Mouse (Mus musculus) MEL (cell line): ENCODE measurements around the gene Iqck.

Experiments
- CTCF ChIP-seq, 3 experiments: IDR thresholded peaks in 2 of 3; conservative IDR thresholded peaks in 1 of 3; 2 replicates each; pipeline ENCODE4 v1.5.1; 2011 to 2012; ENCODE audit warnings: low read length in 3 of 3, low read depth in 2 of 3, mild to moderate bottlenecking in 2 of 3, improper control_type of control experiment in 1 of 3, inconsistent platforms in 1 of 3, mixed read lengths in 1 of 3, moderate library complexity in 1 of 3; ENCODE audit not compliant: control insufficient read depth in 1 of 3, insufficient read depth in 1 of 3, poor library complexity in 1 of 3, severe bottlenecking in 1 of 3
- EP300 ChIP-seq, 2 experiments: IDR thresholded peaks; 2 replicates each; pipeline ENCODE4 v1.6.1; 2011; ENCODE audit warnings: improper control_type of control experiment in 2 of 2, low read length in 2 of 2, low read depth in 1 of 2, mild to moderate bottlenecking in 1 of 2
- GATA1 ChIP-seq: IDR thresholded peaks from 2 replicates; pipeline ENCODE4 v1.6.1; 2011; ENCODE audit warnings: low read depth, low read length, improper control_type of control experiment
- HCFC1 ChIP-seq: IDR thresholded peaks from 2 replicates; pipeline ENCODE4 v1.6.1; 2012; ENCODE audit warnings: low read depth, mild to moderate bottlenecking, inconsistent platforms, low read length, improper control_type of control experiment, moderate library complexity
- KAT2A ChIP-seq: conservative IDR thresholded peaks from 2 replicates; pipeline ENCODE4 v1.6.1; 2012; ENCODE audit warnings: low read depth, low read length, improper control_type of control experiment, inconsistent platforms
- POLR2A ChIP-seq, 2 experiments: IDR thresholded peaks; 2 replicates each; pipeline ENCODE4 v1.6.1; 2011 to 2012; ENCODE audit warnings: low read length in 2 of 2, mild to moderate bottlenecking in 2 of 2, control low read depth in 1 of 2, improper control_type of control experiment in 1 of 2, low read depth in 1 of 2, moderate library complexity in 1 of 2; ENCODE audit not compliant: control insufficient read depth in 1 of 2, insufficient read depth in 1 of 2, poor library complexity in 1 of 2
- POLR2AphosphoS2 ChIP-seq: IDR thresholded peaks from 2 replicates; pipeline ENCODE4 v1.6.1; 2011; ENCODE audit warnings: low read length, improper control_type of control experiment
- RAD21 ChIP-seq: IDR thresholded peaks from 2 replicates; pipeline ENCODE4 v1.6.1; 2011; ENCODE audit warnings: mild to moderate bottlenecking, low read depth, low read length, improper control_type of control experiment
- USF1 ChIP-seq: IDR thresholded peaks from 2 replicates; pipeline ENCODE4 v1.6.1; 2014; ENCODE audit warnings: low read depth, mild to moderate bottlenecking, inconsistent platforms, low read length, improper control_type of control experiment, moderate library complexity

- TF ChIP-seq POLR2AphosphoS2 (no peak), POLR2A (IDR thresholded peaks at IDR 0.05; ENCODE audit: control insufficient read depth in 1 of 2, insufficient read depth in 1 of 2, low read depth in 1 of 2, low read length in 2 of 2, poor library complexity in 1 of 2) (no peak), EP300 (IDR thresholded peaks at IDR 0.05; ENCODE audit: low read depth in 1 of 2, low read length in 2 of 2) (no peak), GATA1 (no peak), CTCF (IDR thresholded peaks at IDR 0.05 in 2 of 3, conservative IDR thresholded peaks at IDR 0.05 in 1 of 3; ENCODE audit: control insufficient read depth in 1 of 3, insufficient read depth in 1 of 3, low read depth in 2 of 3, low read length in 3 of 3, poor library complexity in 1 of 3, severe bottlenecking in 1 of 3) (peak in 2 of 3 experiments; percentile 1 to 26; a peak in 3 of 6 replicates), KAT2A (no peak), USF1 (no peak), HCFC1 (no peak), RAD21 (no peak)
Measured at GRCm38 (mm10) chr7:118879466-118880029, 24.0 kb downstream of the Iqck start.
